18 mouse cellular contexts compared by ENCODE assay signal in genomic region chr12:79040201-79040827, GRCm38 (mm10).
"Had no signal": no experiment of that assay in that cellular context is flagged by ENCODE, and none has a peak within 500 bp of the region (broad histone marks: within the 10 kb centered on the region; RNA-seq: fewer than 3 reads in every experiment).

No protein-coding gene starts in this region.

- H3K9ac ChIP-seq: limb, embryonic 12.5 days; limb, embryonic 15.5 days; liver, embryonic 14.5 days; liver, postnatal 0 days; lung, embryonic 14.5 days; midbrain, embryonic 12.5 days; midbrain, embryonic 15.5 days; neural tube, embryonic 12.5 days; neural tube, embryonic 15.5 days had no signal

- H3K27ac ChIP-seq: kidney, postnatal 0 days; limb, embryonic 12.5 days; limb, embryonic 15.5 days; liver, embryonic 14.5 days; macrophage; midbrain, embryonic 12.5 days; midbrain, embryonic 15.5 days; neural tube, embryonic 12.5 days; neural tube, embryonic 15.5 days had no signal

- H3K4me3 ChIP-seq: limb, embryonic 12.5 days; limb, embryonic 15.5 days; midbrain, embryonic 12.5 days; midbrain, embryonic 15.5 days; neural tube, embryonic 12.5 days; neural tube, embryonic 15.5 days had no signal

- H3K27me3 ChIP-seq: limb, embryonic 12.5 days; limb, embryonic 15.5 days; midbrain, embryonic 12.5 days; midbrain, embryonic 15.5 days; neural tube, embryonic 12.5 days; neural tube, embryonic 15.5 days had no signal

- H3K9me3 ChIP-seq: limb, embryonic 15.5 days; midbrain, embryonic 12.5 days; midbrain, embryonic 15.5 days; neural tube, embryonic 12.5 days; neural tube, embryonic 15.5 days had no signal

- H3K4me1 ChIP-seq: midbrain, embryonic 12.5 days; midbrain, embryonic 15.5 days; neural tube, embryonic 12.5 days; neural tube, embryonic 15.5 days had no signal

- ATAC-seq: liver, postnatal 0 days; lung, postnatal 0 days; midbrain, embryonic 15.5 days had no signal

- H3K36me3 ChIP-seq: limb, embryonic 15.5 days had no signal

- H3K4me2 ChIP-seq: limb, embryonic 12.5 days; limb, embryonic 15.5 days; liver, embryonic 11.5 days; lung, embryonic 14.5 days; midbrain, embryonic 12.5 days; midbrain, embryonic 15.5 days; neural tube, embryonic 12.5 days; neural tube, embryonic 15.5 days had no signal

- DNase-seq: kidney, adult 18-20 months; kidney, postnatal 25 days; left cerebral cortex, postnatal 4 days; liver, postnatal 0 days; lung, embryonic 14.5 days; right cerebral cortex, postnatal 25 days; thymus, postnatal 4 days had no signal
